Mouse (Mus musculus): ENCODE measurements around the gene Bbs10. TPM values are rescaled to one million over a fixed set of nuclear protein-coding genes. Genes with fewer than 3 reads are reported as not detected.
A peak's percentile ranks its signal among the peaks of the same experiment; 100 is the strongest.

The Bbs10 gene
- polyA plus RNA-seq, 1 experiment, result 6.8 TPM

GRCm38 (mm10) chr10:111271687-111272086, 26.8 kb upstream of the Bbs10 start:
- Histone ChIP-seq H3K27ac (ENCODE audit: control insufficient read depth, insufficient read depth, low read depth, low read length) (no peak overlapping the region), H3K36me3 (ENCODE audit: control insufficient read depth, insufficient read depth, low read length) (peaks cover 2% of the 10 kb centered on the region), H3K4me3 (ENCODE audit: control insufficient read depth, low read depth, low read length) (no peak overlapping the region), H3K27me3 (ENCODE audit: control insufficient read depth, insufficient read depth, low read length) (no peaks in the 10 kb centered on the region), H3K4me1 (ENCODE audit: control insufficient read depth, insufficient read depth, low read length) (no peaks in the 10 kb centered on the region)
- TF ChIP-seq POLR2A (IDR thresholded peaks at IDR 0.05; ENCODE audit: control insufficient read depth, low read depth, low read length) (no peak), CTCF (IDR thresholded peaks at IDR 0.05; ENCODE audit: control insufficient read depth, insufficient read depth, insufficient replicate concordance, low read depth, low read length) (no peak)

GRCm38 (mm10) chr10:111272905-111273304, 25.6 kb upstream of the Bbs10 start:
- Histone ChIP-seq H3K4me3 (ENCODE audit: control insufficient read depth, low read depth, low read length) (no peak overlapping the region), H3K36me3 (ENCODE audit: control insufficient read depth, insufficient read depth, low read length) (peaks cover 2% of the 10 kb centered on the region), H3K27ac (ENCODE audit: control insufficient read depth, insufficient read depth, low read depth, low read length) (0 out of 2 replicates have a peak overlapping the region, but pooled peaks have one; percentile 13), H3K27me3 (ENCODE audit: control insufficient read depth, insufficient read depth, low read length) (no peaks in the 10 kb centered on the region), H3K4me1 (ENCODE audit: control insufficient read depth, insufficient read depth, low read length) (no peaks in the 10 kb centered on the region)
- TF ChIP-seq POLR2A (IDR thresholded peaks at IDR 0.05; ENCODE audit: control insufficient read depth, low read depth, low read length) (no peak), CTCF (IDR thresholded peaks at IDR 0.05; ENCODE audit: control insufficient read depth, insufficient read depth, insufficient replicate concordance, low read depth, low read length) (no peak)

- Histone ChIP-seq H3K27ac (ENCODE audit: control insufficient read depth, insufficient read depth, low read depth, low read length) (peak overlapping the region; percentile 87), H3K27me3 (ENCODE audit: control insufficient read depth, insufficient read depth, low read length) (no peaks in the 10 kb centered on the region)
Measured at GRCm38 (mm10) chr10:111273463-111274088, 24.9 kb upstream of the Bbs10 start.

GRCm38 (mm10) chr10:111275822-111276221, 22.7 kb upstream of the Bbs10 start:
- Histone ChIP-seq H3K27me3 (ENCODE audit: control insufficient read depth, insufficient read depth, low read length) (no peaks in the 10 kb centered on the region), H3K36me3 (ENCODE audit: control insufficient read depth, insufficient read depth, low read length) (peaks cover 2% of the 10 kb centered on the region), H3K27ac (ENCODE audit: control insufficient read depth, insufficient read depth, low read depth, low read length) (no peak overlapping the region), H3K4me1 (ENCODE audit: control insufficient read depth, insufficient read depth, low read length) (no peaks in the 10 kb centered on the region), H3K4me3 (ENCODE audit: control insufficient read depth, low read depth, low read length) (no peak overlapping the region)
- TF ChIP-seq CTCF (IDR thresholded peaks at IDR 0.05; ENCODE audit: control insufficient read depth, insufficient read depth, insufficient replicate concordance, low read depth, low read length), result no peak
- no peak for TF ChIP-seq POLR2A (IDR thresholded peaks at IDR 0.05; ENCODE audit: control insufficient read depth, low read depth, low read length)

More at GRCm38 (mm10) chr10:111273463-111274088, 24.9 kb upstream of the Bbs10 start:
- TF ChIP-seq POLR2A (IDR thresholded peaks at IDR 0.05; ENCODE audit: control insufficient read depth, low read depth, low read length), result no peak
- no peak for TF ChIP-seq CTCF (IDR thresholded peaks at IDR 0.05; ENCODE audit: control insufficient read depth, insufficient read depth, insufficient replicate concordance, low read depth, low read length)
- Histone ChIP-seq H3K4me3 (ENCODE audit: control insufficient read depth, low read depth, low read length) (peak overlapping the region; percentile 67), H3K4me1 (ENCODE audit: control insufficient read depth, insufficient read depth, low read length) (no peaks in the 10 kb centered on the region), H3K36me3 (ENCODE audit: control insufficient read depth, insufficient read depth, low read length) (peaks cover 2% of the 10 kb centered on the region)

- no peaks in the 10 kb centered on the region for H3K27me3 ChIP-seq (ENCODE audit: control insufficient read depth, insufficient read depth, low read length)
- peak overlapping the region; percentile 100; the same call in 1 of the 2 replicates for H3K4me3 ChIP-seq (ENCODE audit: control insufficient read depth, low read depth, low read length)
- H3K27ac ChIP-seq (ENCODE audit: control insufficient read depth, insufficient read depth, low read depth, low read length), result no peak overlapping the region; the same call in 1 of the 2 replicates
- TF ChIP-seq CTCF (IDR thresholded peaks at IDR 0.05; ENCODE audit: control insufficient read depth, insufficient read depth, insufficient replicate concordance, low read depth, low read length) (no peak), POLR2A (IDR thresholded peaks at IDR 0.05; ENCODE audit: control insufficient read depth, low read depth, low read length) (no peak)
- no peaks in the 10 kb centered on the region; the same call in none of the 2 replicates for H3K4me1 ChIP-seq (ENCODE audit: control insufficient read depth, insufficient read depth, low read length)
- peaks cover 2% of the 10 kb centered on the region for H3K36me3 ChIP-seq (ENCODE audit: control insufficient read depth, insufficient read depth, low read length)
Measured at GRCm38 (mm10) chr10:111297631-111298030, 848 bp upstream of the Bbs10 start.

GRCm38 (mm10) chr10:111299591-111299990, 1.1 kb downstream of the Bbs10 start:
- TF ChIP-seq POLR2A (IDR thresholded peaks at IDR 0.05; ENCODE audit: control insufficient read depth, low read depth, low read length) (no peak), CTCF (IDR thresholded peaks at IDR 0.05; ENCODE audit: control insufficient read depth, insufficient read depth, insufficient replicate concordance, low read depth, low read length) (no peak)
- no peaks in the 10 kb centered on the region for H3K36me3 ChIP-seq (ENCODE audit: control insufficient read depth, insufficient read depth, low read length)
- no peak overlapping the region for H3K27ac ChIP-seq (ENCODE audit: control insufficient read depth, insufficient read depth, low read depth, low read length)
- no peaks in the 10 kb centered on the region; the same call in none of the 2 replicates for H3K4me1 ChIP-seq (ENCODE audit: control insufficient read depth, insufficient read depth, low read length)
- H3K27me3 ChIP-seq (ENCODE audit: control insufficient read depth, insufficient read depth, low read length), result no peaks in the 10 kb centered on the region
- no peak overlapping the region; the same call in 1 of the 2 replicates for H3K4me3 ChIP-seq (ENCODE audit: control insufficient read depth, low read depth, low read length)

GRCm38 (mm10) chr10:111301041-111301440, 2.6 kb downstream of the Bbs10 start:
- Histone ChIP-seq H3K4me1 (ENCODE audit: control insufficient read depth, insufficient read depth, low read length) (no peaks in the 10 kb centered on the region; the same call in none of the 2 replicates), H3K27ac (ENCODE audit: control insufficient read depth, insufficient read depth, low read depth, low read length) (no peak overlapping the region), H3K27me3 (ENCODE audit: control insufficient read depth, insufficient read depth, low read length) (no peaks in the 10 kb centered on the region), H3K4me3 (ENCODE audit: control insufficient read depth, low read depth, low read length) (no peak overlapping the region), H3K36me3 (ENCODE audit: control insufficient read depth, insufficient read depth, low read length) (no peaks in the 10 kb centered on the region)
- TF ChIP-seq CTCF (IDR thresholded peaks at IDR 0.05; ENCODE audit: control insufficient read depth, insufficient read depth, insufficient replicate concordance, low read depth, low read length), result no peak
- TF ChIP-seq POLR2A (IDR thresholded peaks at IDR 0.05; ENCODE audit: control insufficient read depth, low read depth, low read length), result no peak
